ENCODE assay signal across 8 mouse cellular contexts in genomic region chr13:62129432-62130171, GRCm38 (mm10). TPM values are rescaled to one million over a fixed set of nuclear protein-coding genes. Genes with fewer than 3 reads are reported as not detected.
A peak's percentile ranks its signal among the peaks of the same experiment; 100 is the strongest.
DNase-seq lines count a peak whose midpoint lies in the region; ATAC-seq and TF ChIP-seq lines count a peak whose summit lies in the region.
"Not testable (repeated sequence)": the region's sequence is repeated elsewhere in the genome, so short reads cannot be mapped to it uniquely, and the experiment has no call there.

Zfp808 (plus strand) TSS chr13:62129886.

- not testable (repeated sequence) for H3K27me3 ChIP-seq in C2C12 (ENCODE audit: control insufficient read depth, insufficient read depth, insufficient read length); erythroblast, embryonic 14.5 days (ENCODE audit: control insufficient read depth); heart, embryonic 12.5 days (replicated peaks); kidney, embryonic 15.5 days; limb, embryonic 14.5 days (ENCODE audit: control insufficient read depth, insufficient read depth, low read length); midbrain, embryonic 15.5 days (replicated peaks)

- peak within 1 kb of the TSS; percentile 14 for H3ac ChIP-seq in C2C12 (ENCODE audit: control insufficient read depth, insufficient read length, low read depth)

- ATAC-seq in heart, embryonic 12.5 days (ENCODE audit: insufficient number of reproducible peaks, low FRiP score): peak; percentile 77; the same call in 1 of the 2 replicates
- ATAC-seq in kidney, embryonic 15.5 days (replicated peaks; ENCODE audit: low FRiP score): peak; percentile 95
- peak; percentile 63 for ATAC-seq in limb, embryonic 14.5 days (ENCODE audit: low FRiP score, low read depth)
- ATAC-seq in midbrain, embryonic 15.5 days (replicated peaks): peak; percentile 95

- not testable (repeated sequence) for TF ChIP-seq POLR2A in brain, embryonic 14.5 days (IDR thresholded peaks at IDR 0.05; ENCODE audit: borderline replicate concordance, extremely low read depth, insufficient read depth, insufficient read length, poor library complexity, severe bottlenecking); limb, embryonic 14.5 days (IDR thresholded peaks at IDR 0.05; ENCODE audit: borderline replicate concordance, extremely low read depth, insufficient read depth, insufficient read length)

- H3K9ac ChIP-seq in heart, embryonic 12.5 days: peak within 1 kb of the TSS; percentile 82
- peak within 1 kb of the TSS; percentile 63 for H3K9ac ChIP-seq in kidney, embryonic 15.5 days
- H3K9ac ChIP-seq in limb, embryonic 14.5 days (ENCODE audit: low read depth, low read length, severe bottlenecking): peak within 1 kb of the TSS; percentile 64
- H3K9ac ChIP-seq in midbrain, embryonic 15.5 days: peak within 1 kb of the TSS; percentile 64

- peak within 1 kb of the TSS; percentile 71 for H3K27ac ChIP-seq in heart, embryonic 12.5 days (ENCODE audit: poor library complexity, severe bottlenecking)
- peak within 1 kb of the TSS; percentile 86 for H3K27ac ChIP-seq in kidney, embryonic 15.5 days
- H3K27ac ChIP-seq in limb, embryonic 14.5 days (replicated peaks; ENCODE audit: low read depth, low read length): not testable (repeated sequence)
- H3K27ac ChIP-seq in midbrain, embryonic 15.5 days: peak within 1 kb of the TSS; percentile 48; the same call in 1 of the 2 replicates

- not testable (repeated sequence) for H3K36me3 ChIP-seq in C2C12 (ENCODE audit: control insufficient read depth, insufficient read depth); erythroblast, embryonic 14.5 days (ENCODE audit: control insufficient read depth); heart, embryonic 12.5 days; kidney, embryonic 15.5 days; limb, embryonic 14.5 days (ENCODE audit: control insufficient read depth, insufficient read depth, low read length); midbrain, embryonic 15.5 days (replicated peaks)

- peak within 1 kb of the TSS; percentile 63 for H3K4me2 ChIP-seq in heart, embryonic 12.5 days
- peak within 1 kb of the TSS; percentile 60 for H3K4me2 ChIP-seq in kidney, embryonic 15.5 days
- H3K4me2 ChIP-seq in limb, embryonic 14.5 days (replicated peaks; ENCODE audit: low read depth, low read length, severe bottlenecking): peak within 1 kb of the TSS; percentile 40
- H3K4me2 ChIP-seq in midbrain, embryonic 15.5 days: peak within 1 kb of the TSS; percentile 60

- not testable (repeated sequence) for TF ChIP-seq CTCF in C2C12 (IDR thresholded peaks at IDR 0.05; ENCODE audit: control insufficient read depth, insufficient read depth, insufficient read length); brain, embryonic 14.5 days (IDR thresholded peaks at IDR 0.05; ENCODE audit: borderline replicate concordance, extremely low read depth, insufficient read depth, insufficient read length)

- peak within 1 kb of the TSS; percentile 44 for H3K4me3 ChIP-seq in C2C12 (ENCODE audit: insufficient read depth, poor library complexity, severe bottlenecking)
- peak within 1 kb of the TSS; percentile 61 for H3K4me3 ChIP-seq in erythroblast, embryonic 14.5 days (replicated peaks)
- peak within 1 kb of the TSS; percentile 82 for H3K4me3 ChIP-seq in heart, embryonic 12.5 days
- peak within 1 kb of the TSS; percentile 66 for H3K4me3 ChIP-seq in kidney, embryonic 15.5 days (replicated peaks)
- H3K4me3 ChIP-seq in limb, embryonic 14.5 days (replicated peaks; ENCODE audit: low read length): peak within 1 kb of the TSS; percentile 50
- peak within 1 kb of the TSS; percentile 66 for H3K4me3 ChIP-seq in midbrain, embryonic 15.5 days

- H3K9me3 ChIP-seq in erythroblast, embryonic 14.5 days (ENCODE audit: control insufficient read depth, low read length); heart, embryonic 12.5 days (replicated peaks); kidney, embryonic 15.5 days (replicated peaks); limb, embryonic 14.5 days (ENCODE audit: control insufficient read depth, low read length); midbrain, embryonic 15.5 days: not testable (repeated sequence)

- not testable (repeated sequence) for H3K79me3 ChIP-seq in C2C12 (ENCODE audit: low read depth)

- H3K79me2 ChIP-seq in C2C12 (ENCODE audit: control insufficient read depth, insufficient read depth): not testable (repeated sequence)

- peak; percentile 78 for DNase-seq in brain, embryonic 14.5 days (ENCODE audit: low read depth)
- peak; percentile 43 for DNase-seq in limb, embryonic 14.5 days (ENCODE audit: low spot score)
- peak; percentile 48 to 62 for DNase-seq in spleen, postnatal 10 days (ENCODE audit: low spot score in 2 of 2)

- 4% methylated on average over 21 of the region's 21 CpGs for WGBS in heart, embryonic 12.5 days
- WGBS in kidney, embryonic 15.5 days: 5% methylated on average over 21 of the region's 21 CpGs
- 2% methylated on average over 18 of the region's 21 CpGs for WGBS in limb, embryonic 14.5 days
- 4% methylated on average over 21 of the region's 21 CpGs for WGBS in midbrain, embryonic 15.5 days

- H3K4me1 ChIP-seq in erythroblast, embryonic 14.5 days (ENCODE audit: control insufficient read depth); heart, embryonic 12.5 days (replicated peaks); kidney, embryonic 15.5 days; limb, embryonic 14.5 days (ENCODE audit: control insufficient read depth, insufficient read depth, low read length); midbrain, embryonic 15.5 days: not testable (repeated sequence)

RNA-seq across cellular contexts. Expression of gene Zfp808, which starts in this region (rescaled TPM):
- 0.41 TPM for polyA plus RNA-seq in C2C12 (2012; fragmentation: generic; extraction: Trizol)
- 2.4 and 3.5 TPM in 2 replicates for polyA plus RNA-seq in brain, embryonic 14.5 days (2012; rRNA removed)
- polyA plus RNA-seq in erythroblast, embryonic 14.5 days (2012): 0.04 and 0.08 TPM in 2 replicates
- 6.6 and 8.0 TPM in 2 replicates for polyA plus RNA-seq in heart, embryonic 12.5 days (2016; fragmentation: Nextera tagmentation; extraction: Ambion mirVana)
- polyA plus RNA-seq in kidney, embryonic 15.5 days (2015; fragmentation: Nextera tagmentation; extraction: Ambion mirVana): 10.8 and 13.3 TPM in 2 replicates
- polyA plus RNA-seq in limb, embryonic 14.5 days (2012; rRNA removed): 5.1 and 9.5 TPM in 2 replicates
- 8.4 and 10.6 TPM in 2 replicates for polyA plus RNA-seq in limb, embryonic 14.5 days (2014; fragmentation: Nextera tagmentation; extraction: Ambion mirVana)
- polyA plus RNA-seq in midbrain, embryonic 15.5 days (2015; fragmentation: Nextera tagmentation; extraction: Ambion mirVana): 3.4 and 4.3 TPM in 2 replicates
